Mouse (Mus musculus): ENCODE results near the gene I830077J02Rik. TPM values are rescaled to one million over a fixed set of nuclear protein-coding genes. Genes with fewer than 3 reads are reported as not detected.
A peak's percentile ranks its signal among the peaks of the same experiment; 100 is the strongest.

The I830077J02Rik gene
- total and polyA plus RNA-seq, 3 experiments = 0.72 to 2.3 (median 0.97) TPM

DNA sequence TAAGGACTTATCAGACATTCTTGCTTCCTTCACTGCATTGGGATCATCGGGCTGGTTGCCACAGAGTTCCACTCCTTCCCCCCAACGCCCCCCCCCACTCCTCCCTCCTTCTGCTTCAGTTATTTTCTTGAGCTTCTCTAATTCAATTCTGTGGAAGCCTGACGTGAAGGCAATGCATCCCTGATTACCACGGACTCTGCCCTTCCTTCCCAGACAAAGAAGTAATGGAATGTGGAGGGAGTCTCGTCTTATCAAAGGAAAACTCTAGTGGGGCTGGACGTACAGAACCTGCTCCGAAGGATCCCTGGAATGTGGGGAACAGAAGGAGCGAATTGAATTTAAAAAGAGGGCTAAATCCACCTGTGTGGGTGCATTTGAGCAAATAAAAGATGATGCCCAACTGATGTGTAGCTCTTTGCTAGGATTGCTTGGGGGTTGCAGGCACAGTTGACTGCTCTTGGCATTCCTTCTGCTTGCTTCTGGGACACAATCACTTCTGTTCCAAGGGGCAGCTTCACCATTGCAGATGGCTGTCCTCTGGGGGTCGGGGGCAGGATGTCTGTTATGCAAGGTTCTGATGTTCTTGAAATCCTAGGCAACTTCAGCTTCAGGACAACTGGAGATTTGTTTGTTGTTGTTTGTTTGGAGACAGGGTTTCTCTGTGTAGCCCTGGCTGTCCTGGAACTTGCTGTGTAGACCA is 24.4 kb downstream of the I830077J02Rik start:
- no peaks in the 10 kb centered on the region for H3K36me3 ChIP-seq (ENCODE audit: control insufficient read depth, insufficient read depth, low read length)
- no peak overlapping the region for H3K4me3 ChIP-seq
- H3K27me3 ChIP-seq (ENCODE audit: control insufficient read depth, insufficient read depth, low read length) = no peaks in the 10 kb centered on the region
- H3K27ac ChIP-seq = no peak overlapping the region
- no peak overlapping the region for H3K9ac ChIP-seq (ENCODE audit: low read depth, low read length)
- TF ChIP-seq EP300 (IDR thresholded peaks at IDR 0.05; ENCODE audit: insufficient read depth, low read depth, low read length) (no peak), POLR2A (IDR thresholded peaks at IDR 0.05; ENCODE audit: insufficient read depth, low read depth, low read length) (no peak), CTCF (IDR thresholded peaks at IDR 0.05) (no peak)
- 29% methylated on average over 9 of the region's 9 CpGs for WGBS
- no peak for DNase-seq
- intact Hi-C loops (cut with DNase I) = no loop called here
- H3K4me1 ChIP-seq (ENCODE audit: control insufficient read depth, insufficient read depth, low read length) = no peaks in the 10 kb centered on the region; the same call in 1 of the 2 replicates
- H3K79me2 ChIP-seq (replicated peaks; ENCODE audit: control insufficient read depth, insufficient read depth, low read length) = no peaks in the 10 kb centered on the region

GRCm38 (mm10) chr3:105904721-105905120 is 27.7 kb downstream of the I830077J02Rik start:
- Histone ChIP-seq H3K36me3 (ENCODE audit: control insufficient read depth, insufficient read depth, low read length) (no peaks in the 10 kb centered on the region), H3K27ac (no peak overlapping the region), H3K4me1 (ENCODE audit: control insufficient read depth, insufficient read depth, low read length) (no peaks in the 10 kb centered on the region), H3K79me2 (replicated peaks; ENCODE audit: control insufficient read depth, insufficient read depth, low read length) (no peaks in the 10 kb centered on the region), H3K9ac (ENCODE audit: low read depth, low read length) (no peak overlapping the region), H3K27me3 (ENCODE audit: control insufficient read depth, insufficient read depth, low read length) (no peaks in the 10 kb centered on the region), H3K4me3 (no peak overlapping the region)
- no peak for DNase-seq
- 91% methylated on average over 9 of the region's 9 CpGs for WGBS
- intact Hi-C loops (cut with DNase I) = no loop called here
- TF ChIP-seq POLR2A (IDR thresholded peaks at IDR 0.05; ENCODE audit: insufficient read depth, low read depth, low read length) (no peak), EP300 (IDR thresholded peaks at IDR 0.05; ENCODE audit: insufficient read depth, low read depth, low read length) (no peak), CTCF (IDR thresholded peaks at IDR 0.05) (no peak)

GRCm38 (mm10) chr3:105904213-105904612 is 28.3 kb downstream of the I830077J02Rik start:
- Histone ChIP-seq H3K9ac (ENCODE audit: low read depth, low read length) (no peak overlapping the region), H3K36me3 (ENCODE audit: control insufficient read depth, insufficient read depth, low read length) (no peaks in the 10 kb centered on the region), H3K4me3 (no peak overlapping the region), H3K27me3 (ENCODE audit: control insufficient read depth, insufficient read depth, low read length) (no peaks in the 10 kb centered on the region), H3K4me1 (ENCODE audit: control insufficient read depth, insufficient read depth, low read length) (peaks cover 4% of the 10 kb centered on the region), H3K79me2 (replicated peaks; ENCODE audit: control insufficient read depth, insufficient read depth, low read length) (no peaks in the 10 kb centered on the region), H3K27ac (no peak overlapping the region)
- intact Hi-C loops (cut with DNase I) = no loop called here
- DNase-seq = no peak
- WGBS = 49% methylated on average over 4 of the region's 4 CpGs
- TF ChIP-seq EP300 (IDR thresholded peaks at IDR 0.05; ENCODE audit: insufficient read depth, low read depth, low read length) = no peak
- TF ChIP-seq POLR2A (IDR thresholded peaks at IDR 0.05; ENCODE audit: insufficient read depth, low read depth, low read length) = no peak
- no peak for TF ChIP-seq CTCF (IDR thresholded peaks at IDR 0.05)

DNA sequence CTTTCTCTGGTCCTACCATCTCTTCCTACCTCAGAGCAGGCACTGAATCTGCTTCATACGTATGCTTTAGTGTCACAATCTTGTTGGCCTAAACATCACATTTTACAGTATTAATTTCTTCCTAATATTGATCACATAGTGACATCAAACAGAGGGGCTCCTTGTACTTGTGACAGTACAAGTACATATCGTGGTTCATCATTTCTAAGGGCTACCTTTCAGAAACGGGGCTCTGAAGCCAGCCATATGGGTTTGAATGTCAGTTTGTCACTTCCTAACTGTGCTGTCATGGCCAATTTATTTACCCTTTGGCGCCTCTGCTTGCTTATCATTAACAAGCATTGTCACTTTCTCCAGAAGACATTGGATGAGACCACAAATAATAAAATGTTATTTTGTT is 31.0 kb downstream of the I830077J02Rik start:
- peaks cover 6% of the 10 kb centered on the region for H3K4me1 ChIP-seq (ENCODE audit: control insufficient read depth, insufficient read depth, low read length)
- no peaks in the 10 kb centered on the region for H3K36me3 ChIP-seq (ENCODE audit: control insufficient read depth, insufficient read depth, low read length)
- TF ChIP-seq POLR2A (IDR thresholded peaks at IDR 0.05; ENCODE audit: insufficient read depth, low read depth, low read length) = no peak
- TF ChIP-seq EP300 (IDR thresholded peaks at IDR 0.05; ENCODE audit: insufficient read depth, low read depth, low read length) = no peak
- no peak for TF ChIP-seq CTCF (IDR thresholded peaks at IDR 0.05)
- intact Hi-C loops (cut with DNase I) = no loop called here
- no peak overlapping the region for H3K27ac ChIP-seq
- H3K4me3 ChIP-seq = no peak overlapping the region
- no peak overlapping the region for H3K9ac ChIP-seq (ENCODE audit: low read depth, low read length)
- H3K79me2 ChIP-seq (replicated peaks; ENCODE audit: control insufficient read depth, insufficient read depth, low read length) = no peaks in the 10 kb centered on the region
- DNase-seq = no peak
- 80% methylated on average over 4 of the region's 4 CpGs for WGBS
- H3K27me3 ChIP-seq (ENCODE audit: control insufficient read depth, insufficient read depth, low read length) = no peaks in the 10 kb centered on the region

- intact Hi-C loops (cut with DNase I) = loop anchor here (1.0 kb wide), 1 partner anchor 226 kb away; no protein-coding TSS in a partner anchor
- H3K27me3 ChIP-seq (ENCODE audit: control insufficient read depth, insufficient read depth, low read length) = no peaks in the 10 kb centered on the region
- H3K36me3 ChIP-seq (ENCODE audit: control insufficient read depth, insufficient read depth, low read length) = no peaks in the 10 kb centered on the region
- no peak overlapping the region for H3K4me3 ChIP-seq
- TF ChIP-seq POLR2A (IDR thresholded peaks at IDR 0.05; ENCODE audit: insufficient read depth, low read depth, low read length) = no peak
- TF ChIP-seq CTCF (IDR thresholded peaks at IDR 0.05) = no peak
- no peak for TF ChIP-seq EP300 (IDR thresholded peaks at IDR 0.05; ENCODE audit: insufficient read depth, low read depth, low read length)
- WGBS = 62% methylated on average over 3 of the region's 3 CpGs
- peaks cover 6% of the 10 kb centered on the region for H3K4me1 ChIP-seq (ENCODE audit: control insufficient read depth, insufficient read depth, low read length)
- peak in 1 of 2 experiments; percentile 44 for DNase-seq
- H3K79me2 ChIP-seq (replicated peaks; ENCODE audit: control insufficient read depth, insufficient read depth, low read length) = no peaks in the 10 kb centered on the region
- no peak overlapping the region for H3K9ac ChIP-seq (ENCODE audit: low read depth, low read length)
- no peak overlapping the region for H3K27ac ChIP-seq
These were observed 31.7 kb downstream of the I830077J02Rik start for GRCm38 (mm10) chr3:105900716-105901115.

GRCm38 (mm10) chr3:105900266-105900665 is 32.2 kb downstream of the I830077J02Rik start:
- H3K36me3 ChIP-seq (ENCODE audit: control insufficient read depth, insufficient read depth, low read length) = no peaks in the 10 kb centered on the region
- WGBS = 65% methylated on average over 6 of the region's 6 CpGs
- DNase-seq = no peak
- no peaks in the 10 kb centered on the region for H3K27me3 ChIP-seq (ENCODE audit: control insufficient read depth, insufficient read depth, low read length)
- intact Hi-C loops (cut with DNase I) = loop anchor here (1.0 kb wide), 1 partner anchor 226 kb away; no protein-coding TSS in a partner anchor
- no peak overlapping the region for H3K27ac ChIP-seq
- no peaks in the 10 kb centered on the region for H3K79me2 ChIP-seq (replicated peaks; ENCODE audit: control insufficient read depth, insufficient read depth, low read length)
- H3K4me1 ChIP-seq (ENCODE audit: control insufficient read depth, insufficient read depth, low read length) = peaks cover 7% of the 10 kb centered on the region
- TF ChIP-seq EP300 (IDR thresholded peaks at IDR 0.05; ENCODE audit: insufficient read depth, low read depth, low read length) = no peak
- no peak for TF ChIP-seq CTCF (IDR thresholded peaks at IDR 0.05)
- no peak for TF ChIP-seq POLR2A (IDR thresholded peaks at IDR 0.05; ENCODE audit: insufficient read depth, low read depth, low read length)
- H3K4me3 ChIP-seq = no peak overlapping the region
- no peak overlapping the region for H3K9ac ChIP-seq (ENCODE audit: low read depth, low read length)
